Mouse (Mus musculus) cerebellum, adult 2 months (tissue): ENCODE data around the gene Vps13c. TPM values are rescaled to one million over a fixed set of nuclear protein-coding genes. Genes with fewer than 3 reads are reported as not detected.

Experiments used
- DNase-seq, 2 experiments: peaks; one replicate each; pipeline ENCODE4 v3.0.0; 2021
- H3K27ac ChIP-seq: fragments of 200-500 bp; 2 replicates; pipeline ENCODE4 v1.5.1; 2012; ENCODE audit warnings: low read length, control low read depth, inconsistent platforms; ENCODE audit not compliant: insufficient read depth
- H3K27me3 ChIP-seq: fragments of 200-500 bp; 2 replicates; pipeline ENCODE4 v1.6.1; 2012; ENCODE audit warnings: inconsistent platforms, mild to moderate bottlenecking, low read length, moderate library complexity; ENCODE audit not compliant: control insufficient read depth, insufficient read depth
- H3K4me1 ChIP-seq: fragments of 200-500 bp; 2 replicates; pipeline ENCODE4 v1.6.1; 2011; ENCODE audit warnings: low read length; ENCODE audit not compliant: control insufficient read depth, insufficient read depth
- H3K4me3 ChIP-seq: fragments of 200-500 bp; replicated peaks from 2 replicates; pipeline ENCODE3; 2011; ENCODE audit warnings: mild to moderate bottlenecking, low read depth, low read length, control low read depth; ENCODE audit not compliant: insufficient read depth
- CTCF ChIP-seq: fragments of 200-500 bp; IDR thresholded peaks from 2 replicates; pipeline ENCODE4 v1.5.1; 2011; ENCODE audit warnings: low read depth, mild to moderate bottlenecking, control low read depth, low read length, moderate library complexity, borderline replicate concordance; ENCODE audit not compliant: insufficient read depth
- POLR2A ChIP-seq: fragments of 200-500 bp; IDR thresholded peaks from 2 replicates; pipeline ENCODE4 v1.6.1; 2011; ENCODE audit warnings: low read length, control low read depth, borderline replicate concordance; ENCODE audit not compliant: insufficient read depth
- WGBS: fragments of 180-500 bp; shearing (Covaris S2); methylation state at CpG from one replicate; pipeline ENCODE4 v1.1.7; 2018; 5-methylcytosine and 5-hydroxymethylcytosine counted together
- polyA plus RNA-seq: library from polyadenylated mRNA; depleted of rRNA; stranded (reverse); fragments of >200 nt; gene quantifications from 2 replicates; pipeline ENCODE4 v1.2.3, GENCODE M21; 2012

The Vps13c gene
- polyA plus RNA-seq, 1 experiment, result 46.5 TPM

DNA sequence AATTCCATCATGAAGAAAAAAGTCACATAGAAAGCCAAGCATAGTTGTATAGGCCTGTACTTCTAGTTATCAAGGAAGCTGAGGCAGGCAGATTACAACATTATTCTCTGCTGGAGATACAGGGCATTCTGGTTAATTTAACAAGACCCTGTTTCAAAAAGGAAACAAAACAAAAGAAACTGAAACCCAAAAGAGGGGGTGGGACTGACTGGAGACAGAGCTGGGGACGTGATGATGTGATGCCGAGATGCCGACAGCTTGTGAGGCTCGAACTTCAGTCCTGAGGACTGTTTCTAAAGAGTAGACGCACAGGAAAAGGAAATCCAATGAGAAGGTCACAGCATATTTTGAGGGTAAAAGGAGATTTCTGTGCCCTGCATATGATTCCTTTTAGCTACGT, 64.2 kb downstream of the Vps13c start:
- Histone ChIP-seq H3K27ac (no peak overlapping the region), H3K4me3 (no peak overlapping the region), H3K4me1 (no peaks in the 10 kb centered on the region), H3K27me3 (no peaks in the 10 kb centered on the region)
- DNase-seq, result no peak
- TF ChIP-seq CTCF, result no peak
- no peak for TF ChIP-seq POLR2A
- WGBS, result 82% methylated on average over 6 of the region's 6 CpGs

DNA sequence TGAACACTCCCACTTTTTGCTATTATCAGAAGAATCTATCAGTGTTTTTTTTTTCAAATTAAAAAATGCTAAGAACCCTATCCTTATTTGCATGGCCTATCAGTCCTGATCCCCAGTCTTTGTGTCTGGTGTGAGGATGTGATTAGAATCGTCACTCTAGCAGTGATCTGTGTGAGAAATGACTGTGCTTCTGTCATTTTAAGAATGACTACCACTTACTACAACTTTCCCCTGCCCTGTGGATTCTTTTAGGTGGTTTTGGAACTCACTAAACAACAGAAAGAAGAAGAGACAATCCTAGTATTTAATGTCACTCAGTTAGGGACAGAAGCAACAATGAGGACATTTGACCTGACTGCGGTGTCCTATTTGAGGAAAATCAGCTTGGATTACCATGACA, 65.3 kb downstream of the Vps13c start:
- Histone ChIP-seq H3K27me3 (no peaks in the 10 kb centered on the region), H3K4me1 (no peaks in the 10 kb centered on the region), H3K4me3 (no peak overlapping the region), H3K27ac (no peak overlapping the region)
- whole genome bisulfite sequencing, result 88% methylated on average over 2 of the region's 2 CpGs
- no peak for TF ChIP-seq POLR2A
- no peak for DNase-seq

DNA sequence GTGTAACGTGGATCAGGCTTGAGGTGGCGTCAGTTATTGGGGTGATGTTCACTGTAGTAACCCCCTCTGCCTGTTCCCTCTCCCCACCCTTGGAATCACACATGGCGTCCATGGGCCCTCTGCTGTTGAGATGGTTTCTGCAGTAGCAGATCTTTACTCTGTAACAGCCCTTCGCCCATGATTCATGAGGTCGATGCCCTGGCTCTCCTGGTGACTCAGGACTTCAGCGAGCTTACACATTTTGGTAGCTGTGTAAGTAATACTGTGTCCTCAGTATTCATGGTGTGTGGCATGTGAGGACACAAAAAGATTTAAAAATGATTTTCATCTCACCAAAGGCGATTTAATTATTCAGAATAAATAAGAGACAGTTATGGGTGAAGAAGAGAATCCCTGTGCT, 74.5 kb downstream of the Vps13c start:
- Histone ChIP-seq H3K27ac (no peak overlapping the region), H3K27me3 (no peaks in the 10 kb centered on the region), H3K4me3 (no peak overlapping the region), H3K4me1 (no peaks in the 10 kb centered on the region)
- TF ChIP-seq POLR2A (no peak), CTCF (no peak)
- no peak for DNase-seq
- 86% methylated on average over 7 of the region's 7 CpGs for WGBS

DNA sequence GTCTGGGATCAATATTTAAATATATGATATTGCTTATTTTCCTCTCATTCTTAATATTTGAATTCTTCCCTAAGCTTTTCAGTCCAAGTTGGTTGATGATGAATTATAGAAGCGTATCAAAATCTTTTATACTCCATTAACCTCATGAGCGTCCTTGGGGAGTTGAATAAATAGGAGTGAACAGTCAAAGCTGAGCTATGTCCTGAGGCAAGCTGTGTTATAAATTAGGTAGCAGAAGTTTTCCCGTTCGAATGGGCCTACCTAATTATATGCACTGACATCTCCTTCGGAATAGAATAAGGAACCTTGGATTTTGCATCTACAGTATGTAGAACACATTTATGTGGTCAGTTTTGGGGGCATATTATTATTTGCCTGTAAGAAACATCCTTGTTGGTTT, 82.2 kb downstream of the Vps13c start:
- TF ChIP-seq POLR2A, result no peak
- TF ChIP-seq CTCF, result no peak
- DNase-seq, result no peak
- WGBS, result 52% methylated on average over 5 of the region's 5 CpGs
- H3K4me1 ChIP-seq, result no peaks in the 10 kb centered on the region
- H3K27ac ChIP-seq, result no peak overlapping the region
- no peak overlapping the region for H3K4me3 ChIP-seq
- H3K27me3 ChIP-seq, result no peaks in the 10 kb centered on the region

DNA sequence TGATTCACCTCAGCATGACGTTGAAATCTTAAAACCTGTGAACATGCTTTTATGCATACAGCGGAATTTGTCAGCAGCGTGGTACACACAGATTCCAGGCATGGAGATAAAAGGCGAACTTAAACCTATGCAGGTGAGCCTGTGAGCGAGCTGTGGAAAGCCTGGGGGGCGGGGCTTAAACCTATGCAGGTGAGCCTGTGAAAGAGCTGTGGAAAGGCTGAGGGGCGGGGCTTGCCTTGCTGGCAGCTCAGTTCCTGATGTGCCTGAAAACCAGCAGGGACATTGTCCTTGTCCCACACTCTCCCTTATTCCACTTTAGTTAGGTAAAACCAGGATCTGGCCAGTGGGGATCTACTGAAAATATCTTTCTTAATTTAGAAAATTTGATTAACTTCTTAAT, 90.4 kb downstream of the Vps13c start:
- Histone ChIP-seq H3K27ac (no peak overlapping the region), H3K4me1 (no peaks in the 10 kb centered on the region), H3K27me3 (no peaks in the 10 kb centered on the region), H3K4me3 (no peak overlapping the region)
- DNase-seq, result no peak
- WGBS, result 87% methylated on average over 7 of the region's 7 CpGs
- TF ChIP-seq POLR2A (no peak), CTCF (no peak)

DNA sequence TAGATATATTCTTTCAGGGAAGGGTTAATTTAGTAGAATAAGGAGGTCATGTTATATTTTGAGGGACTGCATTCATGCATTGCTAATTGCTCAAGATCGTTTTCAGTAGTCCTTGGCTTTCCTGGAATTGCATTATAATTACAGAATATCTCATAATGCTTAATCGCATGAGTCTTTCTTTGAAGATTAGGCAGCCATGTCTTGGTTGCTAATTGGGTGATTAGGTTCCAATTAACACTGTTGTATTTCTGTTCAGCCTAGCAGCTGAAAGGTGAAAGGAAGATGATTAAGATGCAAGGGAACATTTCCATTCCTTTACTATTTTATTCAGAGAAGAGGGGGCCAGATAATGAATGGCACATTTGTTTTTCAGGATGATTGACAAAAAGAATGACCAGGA, 97.1 kb downstream of the Vps13c start:
- Histone ChIP-seq H3K4me1 (no peaks in the 10 kb centered on the region), H3K4me3 (no peak overlapping the region), H3K27me3 (no peaks in the 10 kb centered on the region), H3K27ac (no peak overlapping the region)
- no peak for TF ChIP-seq POLR2A
- TF ChIP-seq CTCF, result no peak
- DNase-seq, result no peak
- WGBS, result 49% methylated on average over 2 of the region's 2 CpGs

DNA sequence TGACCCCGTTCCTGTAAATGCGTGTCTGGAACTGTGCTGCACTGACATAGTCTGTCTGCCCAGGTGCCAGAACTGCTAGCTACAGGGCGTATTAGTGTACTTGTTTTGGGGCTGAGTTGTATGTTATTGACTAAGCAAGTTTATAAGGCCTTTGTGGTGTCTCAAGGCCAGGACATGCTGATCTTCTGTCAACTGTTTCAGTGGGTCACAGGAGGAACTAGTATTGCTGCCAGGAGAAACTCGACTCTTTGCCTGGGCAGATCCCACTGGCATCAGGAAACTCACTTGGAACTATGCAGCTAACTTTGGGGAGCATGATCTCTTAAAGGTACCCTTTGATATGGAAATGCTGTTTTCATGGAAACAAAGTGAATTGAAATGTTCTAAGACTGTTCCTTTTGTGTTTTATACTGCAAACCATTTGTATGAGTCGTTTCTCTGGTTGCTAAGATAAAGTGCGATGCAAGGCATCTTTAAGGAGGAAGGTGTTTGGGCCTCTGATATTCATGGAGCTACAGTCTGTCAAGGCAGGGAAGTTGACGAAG, 115.3 kb downstream of the Vps13c start:
- no peak overlapping the region for H3K4me3 ChIP-seq
- DNase-seq, result no peak
- WGBS, result 74% methylated on average over 7 of the region's 7 CpGs
- TF ChIP-seq CTCF (no peak), POLR2A (no peak)
- no peak overlapping the region for H3K27ac ChIP-seq
- no peaks in the 10 kb centered on the region for H3K4me1 ChIP-seq
- no peaks in the 10 kb centered on the region for H3K27me3 ChIP-seq

DNA sequence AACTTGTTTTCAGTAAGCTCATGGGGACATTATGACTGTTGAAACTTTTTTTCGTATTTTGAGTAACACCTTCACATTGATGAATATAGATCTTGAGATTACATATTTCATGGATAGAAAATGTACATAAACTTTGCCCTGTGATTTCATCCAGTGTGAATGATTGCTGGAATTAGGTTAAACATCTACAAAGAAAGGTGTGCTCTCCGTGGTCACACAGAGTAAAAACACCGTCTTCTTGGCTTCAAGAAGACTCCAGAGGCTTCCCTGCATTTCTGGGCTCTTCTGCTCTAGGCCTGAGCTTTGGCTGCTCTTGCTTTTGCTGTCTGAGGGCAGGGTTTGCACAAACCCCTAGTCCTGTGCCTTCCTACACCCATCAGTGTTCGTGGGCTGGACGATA, 121.8 kb downstream of the Vps13c start:
- no peak for DNase-seq
- Histone ChIP-seq H3K4me1 (no peaks in the 10 kb centered on the region), H3K27ac (no peak overlapping the region), H3K4me3 (no peak overlapping the region), H3K27me3 (no peaks in the 10 kb centered on the region)
- TF ChIP-seq CTCF, result no peak
- no peak for TF ChIP-seq POLR2A
- WGBS, result 98% methylated on average over 5 of the region's 5 CpGs
